Mouse (Mus musculus): ENCODE measurements at regions not wholly inside any gene's neighbourhood (a gene's known extent, or its start where the extent isn't known, plus 50 kb on each side); places are given as distances from the start of the nearest gene placed in this dataset.

DNA sequence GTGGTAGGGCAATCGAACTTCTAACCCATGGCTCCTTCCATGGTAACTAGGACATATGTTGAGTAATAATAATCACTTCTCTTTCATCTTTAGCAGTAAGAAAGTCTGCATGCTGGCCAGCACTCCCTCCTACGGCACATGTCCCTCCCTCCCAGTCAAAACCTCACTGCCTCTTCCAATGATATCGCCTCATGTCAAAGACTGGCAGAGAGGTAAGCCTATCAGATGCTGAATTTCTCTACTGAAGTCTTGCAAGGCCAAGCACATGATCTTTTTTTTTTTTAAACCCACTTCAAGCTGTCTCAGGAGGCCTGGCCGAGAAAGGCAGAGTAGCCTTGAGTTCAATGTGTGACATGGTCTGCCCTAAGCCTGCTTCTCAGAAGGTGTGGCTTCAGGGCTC lies 115.5 kb downstream of the Cartpt start:
- TF ChIP-seq POLR2A (IDR thresholded peaks at IDR 0.05; ENCODE audit: control insufficient read depth, low read depth, low read length) (no peak), CTCF (IDR thresholded peaks at IDR 0.05; ENCODE audit: control insufficient read depth, insufficient read depth, insufficient replicate concordance, low read depth, low read length) (no peak)

Measured in testis, adult 2 months (tissue).